In genomic region chr4:136285348-136285810, GRCm38 (mm10) we compare ENCODE assay signal across 7 mouse cellular contexts. TPM values are rescaled to one million over a fixed set of nuclear protein-coding genes. Genes with fewer than 3 reads are reported as not detected.
DNase-seq lines count a peak whose midpoint lies in the region; ATAC-seq lines count a peak whose summit lies in the region.

No protein-coding gene starts in this region.

- peak; percentile 96 for ATAC-seq in embryonic facial prominence, embryonic 11.5 days (replicated peaks; ENCODE audit: insufficient number of reproducible peaks, low FRiP score, low TSS enrichment, low read depth)
- ATAC-seq in limb, embryonic 11.5 days (ENCODE audit: insufficient number of reproducible peaks, low FRiP score, low TSS enrichment, low read depth) = peak; percentile 95
- ATAC-seq in midbrain, embryonic 14.5 days (ENCODE audit: low FRiP score, low TSS enrichment) = peak; percentile 92

- peak overlapping the region; percentile 54 for H3K4me2 ChIP-seq in embryonic facial prominence, embryonic 11.5 days (ENCODE audit: low read depth, low read length)
- H3K4me2 ChIP-seq in limb, embryonic 11.5 days (ENCODE audit: low read depth, severe bottlenecking) = peak overlapping the region; percentile 79
- H3K4me2 ChIP-seq in midbrain, embryonic 14.5 days (ENCODE audit: low read length) = peak overlapping the region; percentile 84

- no peaks in the 10 kb centered on the region; the same call in 1 of the 2 replicates for H3K4me1 ChIP-seq in embryonic facial prominence, embryonic 11.5 days (ENCODE audit: control insufficient read depth, insufficient read depth, low read length)
- peaks cover 5% of the 10 kb centered on the region; the same call in 1 of the 2 replicates for H3K4me1 ChIP-seq in limb, embryonic 11.5 days (ENCODE audit: control insufficient read depth, insufficient read depth, low read length)
- peaks cover 39% of the 10 kb centered on the region for H3K4me1 ChIP-seq in midbrain, embryonic 14.5 days (ENCODE audit: control insufficient read depth, insufficient read depth, low read length)

- H3K36me3 ChIP-seq in embryonic facial prominence, embryonic 11.5 days (replicated peaks; ENCODE audit: control insufficient read depth, insufficient read depth, low read depth, low read length) = peaks cover 6% of the 10 kb centered on the region
- H3K36me3 ChIP-seq in limb, embryonic 11.5 days (ENCODE audit: control insufficient read depth, insufficient read depth, low read length) = peaks cover 15% of the 10 kb centered on the region
- H3K36me3 ChIP-seq in midbrain, embryonic 14.5 days (ENCODE audit: control insufficient read depth, insufficient read depth, low read length) = peaks cover 31% of the 10 kb centered on the region

- under 1% methylated on average over 25 of the region's 25 CpGs for WGBS in embryonic facial prominence, embryonic 11.5 days
- WGBS in limb, embryonic 11.5 days = 0% methylated on average over 25 of the region's 25 CpGs
- WGBS in midbrain, embryonic 14.5 days = 1% methylated on average over 25 of the region's 25 CpGs

- DNase-seq in adrenal gland, postnatal 14 days = peak; percentile 96
- peak; percentile 97 for DNase-seq in embryonic facial prominence, embryonic 11.5 days (ENCODE audit: low spot score)
- DNase-seq in heart, adult 11 months = peak; percentile 100
- peak; percentile 93 for DNase-seq in kidney, adult 18-20 months
- peak; percentile 94 for DNase-seq in limb, embryonic 11.5 days (ENCODE audit: low spot score)
- DNase-seq in midbrain, embryonic 14.5 days = peak; percentile 96
- peak; percentile 84 to 86 for DNase-seq in spleen, adult 18-20 months

- peak overlapping the region; percentile 43 for H3K27ac ChIP-seq in embryonic facial prominence, embryonic 11.5 days (replicated peaks; ENCODE audit: low read depth, low read length)
- peak overlapping the region; percentile 68 for H3K27ac ChIP-seq in limb, embryonic 11.5 days (replicated peaks; ENCODE audit: low read depth, low read length)
- peak overlapping the region; percentile 92 for H3K27ac ChIP-seq in midbrain, embryonic 14.5 days (replicated peaks; ENCODE audit: low read depth, low read length)

- peaks cover 6% of the 10 kb centered on the region for H3K27me3 ChIP-seq in embryonic facial prominence, embryonic 11.5 days (ENCODE audit: control insufficient read depth, insufficient read depth, low read length)
- H3K27me3 ChIP-seq in limb, embryonic 11.5 days (ENCODE audit: control insufficient read depth, insufficient read depth, low read length) = peaks cover 8% of the 10 kb centered on the region
- peaks cover 9% of the 10 kb centered on the region; the same call in 1 of the 2 replicates for H3K27me3 ChIP-seq in midbrain, embryonic 14.5 days (ENCODE audit: control insufficient read depth, insufficient read depth, low read length)

- H3K4me3 ChIP-seq in embryonic facial prominence, embryonic 11.5 days (ENCODE audit: low read depth, low read length) = peak overlapping the region; percentile 51
- H3K4me3 ChIP-seq in limb, embryonic 11.5 days (ENCODE audit: low read depth, low read length) = peak overlapping the region; percentile 62
- H3K4me3 ChIP-seq in midbrain, embryonic 14.5 days (replicated peaks; ENCODE audit: low read depth, low read length) = peak overlapping the region; percentile 71

- H3K9ac ChIP-seq in embryonic facial prominence, embryonic 11.5 days (replicated peaks; ENCODE audit: low read length) = peak overlapping the region; percentile 73
- peak overlapping the region; percentile 69 for H3K9ac ChIP-seq in limb, embryonic 11.5 days (ENCODE audit: low read length)
- peak overlapping the region; percentile 80 for H3K9ac ChIP-seq in midbrain, embryonic 14.5 days (replicated peaks; ENCODE audit: low read length)

- H3K9me3 ChIP-seq in embryonic facial prominence, embryonic 11.5 days (replicated peaks; ENCODE audit: control insufficient read depth, low read length) = no peaks in the 10 kb centered on the region
- H3K9me3 ChIP-seq in limb, embryonic 11.5 days (ENCODE audit: control insufficient read depth, low read length) = no peaks in the 10 kb centered on the region; the same call in 1 of the 2 replicates
- no peaks in the 10 kb centered on the region for H3K9me3 ChIP-seq in midbrain, embryonic 14.5 days (ENCODE audit: control insufficient read depth, low read length)

RNA-seq across cellular contexts. Expression of gene Zfp46, which starts 0.9 kb away (rescaled TPM):
- total RNA-seq in adrenal gland, postnatal 14 days (2021) = 27.1 and 28.8 TPM in 2 replicates
- 24.3 and 28.0 TPM in 2 replicates for polyA plus RNA-seq in embryonic facial prominence, embryonic 11.5 days (2014; fragmentation: Nextera tagmentation; extraction: Ambion mirVana)
- 25.3 and 26.0 TPM in 2 replicates for polyA plus RNA-seq in limb, embryonic 11.5 days (2014; fragmentation: Nextera tagmentation; extraction: Ambion mirVana)
- polyA plus RNA-seq in midbrain, embryonic 14.5 days (2014; fragmentation: Nextera tagmentation; extraction: Ambion mirVana) = 31.1 and 47.7 TPM in 2 replicates

RNA-seq across cellular contexts. Expression of gene Hnrnpr, which starts 25.4 kb away (rescaled TPM):
- total RNA-seq in adrenal gland, postnatal 14 days (2021) = 82.8 and 90.1 TPM in 2 replicates
- polyA plus RNA-seq in embryonic facial prominence, embryonic 11.5 days (2014; fragmentation: Nextera tagmentation; extraction: Ambion mirVana) = 186 and 203 TPM in 2 replicates
- 192 and 196 TPM in 2 replicates for polyA plus RNA-seq in limb, embryonic 11.5 days (2014; fragmentation: Nextera tagmentation; extraction: Ambion mirVana)
- 152 and 207 TPM in 2 replicates for polyA plus RNA-seq in midbrain, embryonic 14.5 days (2014; fragmentation: Nextera tagmentation; extraction: Ambion mirVana)

RNA-seq across cellular contexts. Expression of gene Tcea3, which starts 37.9 kb away (rescaled TPM):
- 3.3 and 6.3 TPM in 2 replicates for total RNA-seq in adrenal gland, postnatal 14 days (2021)
- polyA plus RNA-seq in embryonic facial prominence, embryonic 11.5 days (2014; fragmentation: Nextera tagmentation; extraction: Ambion mirVana) = 1.3 and 1.4 TPM in 2 replicates
- 3.1 and 3.8 TPM in 2 replicates for polyA plus RNA-seq in limb, embryonic 11.5 days (2014; fragmentation: Nextera tagmentation; extraction: Ambion mirVana)
- polyA plus RNA-seq in midbrain, embryonic 14.5 days (2014; fragmentation: Nextera tagmentation; extraction: Ambion mirVana) = 0.18 and 1.2 TPM in 2 replicates

Comparison
In these comparisons a context has a peak if more than half of its experiments do, and no peak if none do; other contexts are left out.
1. Peak in every context shown above with its lines: DNase-seq, ATAC-seq, H3K4me3 ChIP-seq and H3K27ac ChIP-seq.